Mouse (Mus musculus) megakaryocyte, embryonic 14.5 days (primary cell): Measurements from ENCODE around the gene Pcsk6.

Source experiments
- FLI1 ChIP-seq: IDR thresholded peaks from 2 replicates; pipeline ENCODE4 v1.6.1; 2012; ENCODE audit warnings: low read length, inconsistent platforms, mixed read lengths
- GATA1 ChIP-seq: IDR thresholded peaks from 3 replicates; pipeline ENCODE4 v1.6.1; 2012; ENCODE audit warnings: mixed read lengths, low read length, inconsistent platforms, borderline replicate concordance

- TF ChIP-seq GATA1 (no peak), FLI1 (no peak)
Measured at GRCm38 (mm10) chr7:66036809-66037208, 175.3 kb downstream of the Pcsk6 start.
